Mouse (Mus musculus): ENCODE results near the gene Gm10392.

Gene Gm10392

GRCm38 (mm10) chr11:77508068-77509021 is 10.7 kb downstream of the Gm10392 start:
- DNase-seq (ENCODE audit: low read depth): no peak

- DNase-seq (ENCODE audit: low read depth): no peak
These were observed 11.6 kb downstream of the Gm10392 start for GRCm38 (mm10) chr11:77507426-77507825.

- no peak for DNase-seq (ENCODE audit: low read depth)
These were observed 12.1 kb downstream of the Gm10392 start for GRCm38 (mm10) chr11:77506941-77507340.

- DNase-seq (ENCODE audit: low read depth): no peak
These were observed 12.7 kb downstream of the Gm10392 start for GRCm38 (mm10) chr11:77506273-77506672.

GRCm38 (mm10) chr11:77505291-77505980 is 13.6 kb downstream of the Gm10392 start:
- DNase-seq (ENCODE audit: low read depth): no peak

GRCm38 (mm10) chr11:77504377-77504776 is 14.6 kb downstream of the Gm10392 start:
- DNase-seq (ENCODE audit: low read depth): no peak

- no peak for DNase-seq (ENCODE audit: low read depth)
These were observed 15.5 kb downstream of the Gm10392 start for GRCm38 (mm10) chr11:77503511-77503910.

- DNase-seq (ENCODE audit: low read depth): no peak
These were observed 16.5 kb downstream of the Gm10392 start for GRCm38 (mm10) chr11:77502481-77502880.

GRCm38 (mm10) chr11:77501971-77502370 is 17.0 kb downstream of the Gm10392 start:
- no peak for DNase-seq (ENCODE audit: low read depth)

- DNase-seq (ENCODE audit: low read depth): no peak
These were observed 17.6 kb downstream of the Gm10392 start for GRCm38 (mm10) chr11:77501392-77501791.

- DNase-seq (ENCODE audit: low read depth): no peak
These were observed 18.4 kb downstream of the Gm10392 start for GRCm38 (mm10) chr11:77500361-77501325.

- DNase-seq (ENCODE audit: low read depth): no peak
These were observed 19.6 kb downstream of the Gm10392 start for GRCm38 (mm10) chr11:77499354-77499753.

GRCm38 (mm10) chr11:77498261-77499139 is 20.5 kb downstream of the Gm10392 start:
- no peak for DNase-seq (ENCODE audit: low read depth)

- DNase-seq (ENCODE audit: low read depth): no peak
These were observed 21.1 kb downstream of the Gm10392 start for GRCm38 (mm10) chr11:77497851-77498250.

- DNase-seq (ENCODE audit: low read depth): no peak
These were observed 21.6 kb downstream of the Gm10392 start for GRCm38 (mm10) chr11:77497341-77497756.

GRCm38 (mm10) chr11:77495507-77495906 is 23.5 kb downstream of the Gm10392 start:
- DNase-seq (ENCODE audit: low read depth): no peak

GRCm38 (mm10) chr11:77494782-77495181 is 24.2 kb downstream of the Gm10392 start:
- DNase-seq (ENCODE audit: low read depth): no peak

- no peak for DNase-seq (ENCODE audit: low read depth)
These were observed 24.7 kb downstream of the Gm10392 start for GRCm38 (mm10) chr11:77494344-77494676.

GRCm38 (mm10) chr11:77493512-77494343 is 25.3 kb downstream of the Gm10392 start, which contains the start of gene Git1:
Gene Git1 (plus strand): TSS chr11:77493562.
- DNase-seq (ENCODE audit: low read depth): no peak

GRCm38 (mm10) chr11:77492911-77493332 is 26.1 kb downstream of the Gm10392 start:
- DNase-seq (ENCODE audit: low read depth): peak; percentile 81

Measured in c-Kit-positive CD71-positive TER-119-negative erythroid progenitor cells, embryonic 14.5 days (primary cell).